Mouse (Mus musculus) CH12.LX (cell line): ENCODE results near the gene Dscam. TPM values are rescaled to one million over a fixed set of nuclear protein-coding genes. Genes with fewer than 3 reads are reported as not detected.

Source experiments
- DNase-seq: peaks from one replicate; pipeline ENCODE4 v3.0.0-alpha.2; 2013; ENCODE audit errors: extremely low read depth
- H3K27ac ChIP-seq: 2 replicates; pipeline ENCODE4 v1.5.1; 2012; ENCODE audit warnings: low read depth, mild to moderate bottlenecking, control low read depth, moderate library complexity; ENCODE audit not compliant: insufficient read depth
- H3K27me3 ChIP-seq: replicated peaks from 2 replicates; pipeline ENCODE3; 2012; ENCODE audit warnings: inconsistent platforms
- H3K36me3 ChIP-seq, 2 experiments: replicated peaks in 1 of 2; 2 replicates each; pipeline versions ENCODE3 to v1.6.1; 2012; ENCODE audit warnings: inconsistent platforms in 1 of 2, low read length in 1 of 2, mild to moderate bottlenecking in 1 of 2, mixed read lengths in 1 of 2, moderate library complexity in 1 of 2; ENCODE audit not compliant: control insufficient read depth in 1 of 2, insufficient read depth in 1 of 2
- H3K4me1 ChIP-seq, 2 experiments: 2 replicates each; pipeline ENCODE4 v1.6.1; 2012; ENCODE audit warnings: inconsistent platforms in 1 of 2, moderate library complexity in 1 of 2; ENCODE audit not compliant: insufficient read depth in 2 of 2, control insufficient read depth in 1 of 2
- H3K4me2 ChIP-seq: 2 replicates; pipeline ENCODE4 v1.6.1; 2012; ENCODE audit warnings: low read depth, mild to moderate bottlenecking, control low read depth; ENCODE audit not compliant: poor library complexity, insufficient read depth, severe bottlenecking
- H3K4me3 ChIP-seq, 3 experiments: fragments of 150-350 bp in 1 of 3; sonication (generic) in 1 of 3; replicated peaks in 1 of 3; 2 replicates each; pipeline versions ENCODE3 to v1.5.1; 2011 to 2012; ENCODE audit warnings: low read depth in 2 of 3, low read length in 2 of 3, mild to moderate bottlenecking in 2 of 3, moderate library complexity in 2 of 3, control low read depth in 1 of 3, improper control_type of control experiment in 1 of 3, inconsistent platforms in 1 of 3, mixed read lengths in 1 of 3; ENCODE audit not compliant: poor library complexity in 1 of 3
- H3K79me2 ChIP-seq: replicated peaks from 2 replicates; pipeline ENCODE4 v1.6.1; 2012; ENCODE audit warnings: mild to moderate bottlenecking, moderate library complexity; ENCODE audit not compliant: control insufficient read depth, poor library complexity, insufficient read depth, severe bottlenecking; ENCODE audit errors: extremely low read depth
- H3K9ac ChIP-seq: 2 replicates; pipeline ENCODE4 v1.6.1; 2012; ENCODE audit warnings: low read depth, mild to moderate bottlenecking, control low read depth, moderate library complexity; ENCODE audit not compliant: insufficient read depth
- H3K9me3 ChIP-seq: replicated peaks from 2 replicates; pipeline ENCODE3; 2012; ENCODE audit warnings: low read length, inconsistent platforms, mixed read lengths
- CHD2 ChIP-seq: IDR thresholded peaks from 2 replicates; pipeline ENCODE4 v1.6.1; 2011; ENCODE audit warnings: low read length, improper control_type of control experiment
- CTCF ChIP-seq, 2 experiments: IDR thresholded peaks in 1 of 2; conservative IDR thresholded peaks in 1 of 2; 2 replicates each; pipeline ENCODE4 v1.5.1; 2011 to 2012; ENCODE audit warnings: low read depth in 2 of 2, low read length in 2 of 2, improper control_type of control experiment in 1 of 2, inconsistent platforms in 1 of 2, mild to moderate bottlenecking in 1 of 2, moderate library complexity in 1 of 2
- E2F4 ChIP-seq: IDR thresholded peaks from 2 replicates; pipeline ENCODE4 v1.6.1; 2011; ENCODE audit warnings: low read depth, low read length, improper control_type of control experiment; ENCODE audit not compliant: insufficient replicate concordance
- EP300 ChIP-seq: IDR thresholded peaks from 2 replicates; pipeline ENCODE4 v1.6.1; 2011; ENCODE audit warnings: low read length, improper control_type of control experiment
- ETS1 ChIP-seq: conservative IDR thresholded peaks from 2 replicates; pipeline ENCODE4 v1.6.1; 2012; ENCODE audit warnings: low read depth, mild to moderate bottlenecking, inconsistent platforms, low read length, improper control_type of control experiment, moderate library complexity
- GABPA ChIP-seq: IDR thresholded peaks from 2 replicates; pipeline ENCODE4 v1.6.1; 2012; ENCODE audit warnings: low read depth, low read length, improper control_type of control experiment, inconsistent platforms; ENCODE audit not compliant: insufficient replicate concordance
- IRF4 ChIP-seq: IDR thresholded peaks from 2 replicates; pipeline ENCODE4 v1.6.1; 2014; ENCODE audit warnings: low read depth, mild to moderate bottlenecking, inconsistent platforms, low read length, improper control_type of control experiment
- JUN ChIP-seq: IDR thresholded peaks from 2 replicates; pipeline ENCODE4 v1.6.1; 2011; ENCODE audit warnings: low read depth, mild to moderate bottlenecking, low read length, improper control_type of control experiment, moderate library complexity; ENCODE audit not compliant: insufficient read depth
- JUND ChIP-seq: conservative IDR thresholded peaks from 2 replicates; pipeline ENCODE4 v1.6.1; 2011; ENCODE audit warnings: low read depth, low read length, improper control_type of control experiment
- MAFK ChIP-seq: IDR thresholded peaks from 2 replicates; pipeline ENCODE4 v1.6.1; 2011; ENCODE audit warnings: low read length, improper control_type of control experiment; ENCODE audit not compliant: insufficient replicate concordance
- MAX ChIP-seq: IDR thresholded peaks from 2 replicates; pipeline ENCODE4 v1.6.1; 2011; ENCODE audit warnings: low read length, improper control_type of control experiment
- MEF2A ChIP-seq: IDR thresholded peaks from 2 replicates; pipeline ENCODE4 v1.6.1; 2014; ENCODE audit warnings: low read depth, mild to moderate bottlenecking, inconsistent platforms, low read length, improper control_type of control experiment, borderline replicate concordance
- MXI1 ChIP-seq: IDR thresholded peaks from 2 replicates; pipeline ENCODE4 v1.6.1; 2011; ENCODE audit warnings: mild to moderate bottlenecking, low read depth, low read length, improper control_type of control experiment
- MYC ChIP-seq: IDR thresholded peaks from 2 replicates; pipeline ENCODE4 v1.6.1; 2011; ENCODE audit warnings: low read depth, mild to moderate bottlenecking, improper control_type of control experiment, low read length
- NELFE ChIP-seq: IDR thresholded peaks from 2 replicates; pipeline ENCODE4 v1.6.1; 2011; ENCODE audit warnings: low read depth, low read length, improper control_type of control experiment
- NRF1 ChIP-seq: IDR thresholded peaks from 2 replicates; pipeline ENCODE4 v1.6.1; 2014; ENCODE audit warnings: low read depth, mild to moderate bottlenecking, inconsistent platforms, low read length, improper control_type of control experiment, moderate library complexity
- PAX5 ChIP-seq: IDR thresholded peaks from 2 replicates; pipeline ENCODE4 v1.6.1; 2012; ENCODE audit warnings: low read length, inconsistent platforms, mixed read lengths
- RCOR1 ChIP-seq: conservative IDR thresholded peaks from 2 replicates; pipeline ENCODE4 v1.6.1; 2012; ENCODE audit warnings: low read depth, mild to moderate bottlenecking, inconsistent platforms, low read length, improper control_type of control experiment
- SIN3A ChIP-seq: IDR thresholded peaks from 2 replicates; pipeline ENCODE4 v1.6.1; 2012; ENCODE audit warnings: low read length, improper control_type of control experiment, inconsistent platforms
- SMC3 ChIP-seq: IDR thresholded peaks from 2 replicates; pipeline ENCODE4 v1.6.1; 2011; ENCODE audit warnings: low read depth, low read length, improper control_type of control experiment
- TCF12 ChIP-seq: IDR thresholded peaks from 2 replicates; pipeline ENCODE4 v1.6.1; 2014; ENCODE audit warnings: low read depth, mild to moderate bottlenecking, inconsistent platforms, low read length, improper control_type of control experiment
- UBTF ChIP-seq: IDR thresholded peaks from 2 replicates; pipeline ENCODE4 v1.6.1; 2012; ENCODE audit warnings: low read depth, mild to moderate bottlenecking, inconsistent platforms, low read length, improper control_type of control experiment, moderate library complexity
- USF2 ChIP-seq: conservative IDR thresholded peaks from 2 replicates; pipeline ENCODE4 v1.6.1; 2011; ENCODE audit warnings: low read depth, low read length, improper control_type of control experiment
- ZC3H11A ChIP-seq: IDR thresholded peaks from 2 replicates; pipeline ENCODE4 v1.6.1; 2012; ENCODE audit warnings: low read depth, mild to moderate bottlenecking, inconsistent platforms, low read length, improper control_type of control experiment
- ZKSCAN1 ChIP-seq: IDR thresholded peaks from 2 replicates; pipeline ENCODE4 v1.6.1; 2012; ENCODE audit warnings: low read depth, inconsistent platforms, low read length, improper control_type of control experiment, borderline replicate concordance
- ZNF384 ChIP-seq: IDR thresholded peaks from 2 replicates; pipeline ENCODE4 v1.6.1; 2012; ENCODE audit warnings: low read depth, low read length, improper control_type of control experiment, inconsistent platforms
- dilution Hi-C: fragments of 300-500 bp; cut with MboI; formaldehyde crosslinking; loops from 2 replicates; pipeline ENCODE4 v1.14.3; 2020; ENCODE audit warnings: low sequenced_read_pairs; ENCODE audit not compliant: extremely low pct_unique_long_range_greater_than_20kb, extremely low pct_ligation_motif_present
- in situ Hi-C: fragments of 300-500 bp; cut with MboI; formaldehyde crosslinking; loops from 3 replicates; pipeline ENCODE4 v1.14.3; 2019; ENCODE audit warnings: low sequenced_read_pairs, low pct_ligation_motif_present, low pct_unique_long_range_greater_than_20kb, mixed read lengths
- polyA plus RNA-seq: library from polyadenylated mRNA; unstranded; fragments of >175 nt; gene quantifications from 2 replicates; pipeline ENCODE4 v1.2.1, GENCODE M21; 2012; ENCODE audit warnings: low read depth; ENCODE audit not compliant: insufficient read length
- total RNA-seq, 2 experiments: library from RNA; depleted of rRNA; stranded (reverse); fragments of 300-350 nt in 1 of 2; fragments of >200 nt in 1 of 2; gene quantifications; 2 replicates each; pipeline ENCODE4 v1.2.3; 2012 to 2014

The Dscam gene
- total and polyA plus RNA-seq, 3 experiments = under 0.01 to 0.39 (median 0.12) TPM

GRCm38 (mm10) chr16:97006041-97006853, 164.3 kb downstream of the Dscam start:
- H3K36me3 ChIP-seq = no peaks in the 10 kb centered on the region
- H3K79me2 ChIP-seq = no peaks in the 10 kb centered on the region
- H3K4me1 ChIP-seq = peaks cover 0 to 8% of the 10 kb centered on the region in 2 experiments; a peak in 2 of 4 replicates
- no peak overlapping the region for H3K4me2 ChIP-seq
- H3K27me3 ChIP-seq = no peaks in the 10 kb centered on the region
- no peak overlapping the region for H3K27ac ChIP-seq
- H3K9ac ChIP-seq = no peak overlapping the region
- dilution Hi-C loops (no loop called here), in situ Hi-C loops (no loop called here)
- no peak overlapping the region for H3K4me3 ChIP-seq
- no peak for TF ChIP-seq MXI1
- TF ChIP-seq MYC = no peak
- TF ChIP-seq ZKSCAN1 = no peak
- TF ChIP-seq ETS1 = no peak
- TF ChIP-seq IRF4 = no peak
- TF ChIP-seq SIN3A = no peak
- TF ChIP-seq CTCF (conservative IDR thresholded peaks at IDR 0.05 in 1 of 2, IDR thresholded peaks at IDR 0.05 in 1 of 2; ENCODE audit: low read depth in 2 of 2, low read length in 2 of 2) = no peak
- TF ChIP-seq ZC3H11A = no peak
- TF ChIP-seq MAFK = no peak
- no peak for TF ChIP-seq JUND
- TF ChIP-seq EP300 = no peak
- TF ChIP-seq E2F4 = no peak
- TF ChIP-seq PAX5 = no peak
- TF ChIP-seq GABPA = no peak
- TF ChIP-seq UBTF = no peak
- TF ChIP-seq JUN = no peak
- TF ChIP-seq TCF12 = no peak
- H3K9me3 ChIP-seq = no peaks in the 10 kb centered on the region
- no peak for DNase-seq

- H3K4me2 ChIP-seq = no peak overlapping the region
- dilution Hi-C loops (no loop called here), in situ Hi-C loops (no loop called here)
- peak; percentile 10 for DNase-seq
- TF ChIP-seq NRF1 (no peak), GABPA (no peak), SMC3 (no peak), USF2 (no peak), MEF2A (no peak), RCOR1 (no peak), ZNF384 (no peak), JUN (no peak), MAFK (no peak), NELFE (no peak), MAX (no peak), MXI1 (no peak), ZC3H11A (no peak), UBTF (no peak), CHD2 (no peak)
- no peak overlapping the region for H3K27ac ChIP-seq
- no peak overlapping the region for H3K9ac ChIP-seq
- H3K36me3 ChIP-seq = no peaks in the 10 kb centered on the region
- H3K4me3 ChIP-seq = no peak overlapping the region
- no peaks in the 10 kb centered on the region for H3K9me3 ChIP-seq
- H3K4me1 ChIP-seq = peaks cover 2 to 8% of the 10 kb centered on the region in 2 experiments; a peak in 2 of 4 replicates
- H3K27me3 ChIP-seq = no peaks in the 10 kb centered on the region
- H3K79me2 ChIP-seq = no peaks in the 10 kb centered on the region
These were observed 166.6 kb downstream of the Dscam start for GRCm38 (mm10) chr16:97003965-97004364.
